Mouse (Mus musculus): ENCODE measurements around the gene Tesc. TPM values are rescaled to one million over a fixed set of nuclear protein-coding genes. Genes with fewer than 3 reads are reported as not detected.

Gene Tesc
- polyA plus RNA-seq, 1 experiment, result 48.4 TPM

- no peaks in the 10 kb centered on the region for H3K36me3 ChIP-seq (ENCODE audit: control insufficient read depth, insufficient read depth, low read length)
- no peak for TF ChIP-seq POLR2A (IDR thresholded peaks at IDR 0.05; ENCODE audit: control insufficient read depth, extremely low read depth, insufficient read depth, low read length, poor library complexity)
- no peak for TF ChIP-seq CTCF (IDR thresholded peaks at IDR 0.05; ENCODE audit: borderline replicate concordance, control insufficient read depth, extremely low read depth, insufficient read depth, low read length, poor library complexity)
Measured at GRCm38 (mm10) chr5:118035786-118036185, 8.2 kb downstream of the Tesc start.

GRCm38 (mm10) chr5:118036888-118037797 is 9.6 kb downstream of the Tesc start:
- no peak for TF ChIP-seq POLR2A (IDR thresholded peaks at IDR 0.05; ENCODE audit: control insufficient read depth, extremely low read depth, insufficient read depth, low read length, poor library complexity)
- peak; percentile 48; the same call in 1 of the 2 replicates for TF ChIP-seq CTCF (IDR thresholded peaks at IDR 0.05; ENCODE audit: borderline replicate concordance, control insufficient read depth, extremely low read depth, insufficient read depth, low read length, poor library complexity)
- 0 out of 2 replicates have a peak overlapping the region, but pooled peaks have one; percentile 1 for H3K4me3 ChIP-seq (ENCODE audit: control insufficient read depth, insufficient read depth, low read length)

More at GRCm38 (mm10) chr5:118035786-118036185, 8.2 kb downstream of the Tesc start:
- Histone ChIP-seq H3K27ac (ENCODE audit: control insufficient read depth, insufficient read depth, low read length) (no peak overlapping the region), H3K4me3 (ENCODE audit: control insufficient read depth, insufficient read depth, low read length) (no peak overlapping the region), H3K27me3 (ENCODE audit: control insufficient read depth, insufficient read depth, low read length) (no peaks in the 10 kb centered on the region), H3K4me1 (replicated peaks; ENCODE audit: control insufficient read depth, insufficient read depth, low read length) (peaks cover 49% of the 10 kb centered on the region)
- no peak for DNase-seq
- WGBS, result 78% methylated on average over 3 of the region's 3 CpGs

GRCm38 (mm10) chr5:118037798-118038484 is 10.4 kb downstream of the Tesc start:
- WGBS, result 22% methylated on average over 10 of the region's 10 CpGs
- no peaks in the 10 kb centered on the region for H3K27me3 ChIP-seq (ENCODE audit: control insufficient read depth, insufficient read depth, low read length)
- TF ChIP-seq CTCF (IDR thresholded peaks at IDR 0.05; ENCODE audit: borderline replicate concordance, control insufficient read depth, extremely low read depth, insufficient read depth, low read length, poor library complexity) (0 out of 2 replicates have a peak, but pooled peaks have one; percentile 34), POLR2A (IDR thresholded peaks at IDR 0.05; ENCODE audit: control insufficient read depth, extremely low read depth, insufficient read depth, low read length, poor library complexity) (no peak)
- no peak overlapping the region for H3K4me3 ChIP-seq (ENCODE audit: control insufficient read depth, insufficient read depth, low read length)
- peaks cover 43% of the 10 kb centered on the region for H3K4me1 ChIP-seq (replicated peaks; ENCODE audit: control insufficient read depth, insufficient read depth, low read length)
- peak; percentile 55 for DNase-seq
- peak overlapping the region; percentile 39 for H3K27ac ChIP-seq (ENCODE audit: control insufficient read depth, insufficient read depth, low read length)
- H3K36me3 ChIP-seq (ENCODE audit: control insufficient read depth, insufficient read depth, low read length), result no peaks in the 10 kb centered on the region

More at GRCm38 (mm10) chr5:118036888-118037797, 9.6 kb downstream of the Tesc start:
- Histone ChIP-seq H3K4me1 (replicated peaks; ENCODE audit: control insufficient read depth, insufficient read depth, low read length) (peaks cover 43% of the 10 kb centered on the region), H3K36me3 (ENCODE audit: control insufficient read depth, insufficient read depth, low read length) (no peaks in the 10 kb centered on the region), H3K27me3 (ENCODE audit: control insufficient read depth, insufficient read depth, low read length) (no peaks in the 10 kb centered on the region), H3K27ac (ENCODE audit: control insufficient read depth, insufficient read depth, low read length) (peak overlapping the region; percentile 30; the same call in 1 of the 2 replicates)
- DNase-seq, result peak; percentile 77
- WGBS, result 25% methylated on average over 25 of the region's 25 CpGs

GRCm38 (mm10) chr5:118039241-118039668 is 11.7 kb downstream of the Tesc start:
- H3K36me3 ChIP-seq (ENCODE audit: control insufficient read depth, insufficient read depth, low read length), result no peaks in the 10 kb centered on the region
- no peaks in the 10 kb centered on the region for H3K27me3 ChIP-seq (ENCODE audit: control insufficient read depth, insufficient read depth, low read length)
- peaks cover 32% of the 10 kb centered on the region for H3K4me1 ChIP-seq (replicated peaks; ENCODE audit: control insufficient read depth, insufficient read depth, low read length)
- WGBS, result 90% methylated on average over 12 of the region's 12 CpGs
- TF ChIP-seq POLR2A (IDR thresholded peaks at IDR 0.05; ENCODE audit: control insufficient read depth, extremely low read depth, insufficient read depth, low read length, poor library complexity) (no peak), CTCF (IDR thresholded peaks at IDR 0.05; ENCODE audit: borderline replicate concordance, control insufficient read depth, extremely low read depth, insufficient read depth, low read length, poor library complexity) (no peak)
- H3K27ac ChIP-seq (ENCODE audit: control insufficient read depth, insufficient read depth, low read length), result no peak overlapping the region
- no peak overlapping the region for H3K4me3 ChIP-seq (ENCODE audit: control insufficient read depth, insufficient read depth, low read length)
- DNase-seq, result no peak

- WGBS, result 94% methylated on average over 6 of the region's 6 CpGs
- TF ChIP-seq CTCF (IDR thresholded peaks at IDR 0.05; ENCODE audit: borderline replicate concordance, control insufficient read depth, extremely low read depth, insufficient read depth, low read length, poor library complexity), result no peak
- TF ChIP-seq POLR2A (IDR thresholded peaks at IDR 0.05; ENCODE audit: control insufficient read depth, extremely low read depth, insufficient read depth, low read length, poor library complexity), result no peak
- Histone ChIP-seq H3K36me3 (ENCODE audit: control insufficient read depth, insufficient read depth, low read length) (no peaks in the 10 kb centered on the region), H3K4me1 (replicated peaks; ENCODE audit: control insufficient read depth, insufficient read depth, low read length) (peaks cover 27% of the 10 kb centered on the region), H3K27me3 (ENCODE audit: control insufficient read depth, insufficient read depth, low read length) (no peaks in the 10 kb centered on the region), H3K27ac (ENCODE audit: control insufficient read depth, insufficient read depth, low read length) (no peak overlapping the region), H3K4me3 (ENCODE audit: control insufficient read depth, insufficient read depth, low read length) (no peak overlapping the region)
- no peak for DNase-seq
Measured at GRCm38 (mm10) chr5:118042599-118042998, 15.1 kb downstream of the Tesc start.

- H3K27me3 ChIP-seq (ENCODE audit: control insufficient read depth, insufficient read depth, low read length), result no peaks in the 10 kb centered on the region
- H3K4me3 ChIP-seq (ENCODE audit: control insufficient read depth, insufficient read depth, low read length), result no peak overlapping the region
- H3K36me3 ChIP-seq (ENCODE audit: control insufficient read depth, insufficient read depth, low read length), result no peaks in the 10 kb centered on the region
- TF ChIP-seq POLR2A (IDR thresholded peaks at IDR 0.05; ENCODE audit: control insufficient read depth, extremely low read depth, insufficient read depth, low read length, poor library complexity) (no peak), CTCF (IDR thresholded peaks at IDR 0.05; ENCODE audit: borderline replicate concordance, control insufficient read depth, extremely low read depth, insufficient read depth, low read length, poor library complexity) (no peak)
- no peak for DNase-seq
- no peak overlapping the region for H3K27ac ChIP-seq (ENCODE audit: control insufficient read depth, insufficient read depth, low read length)
- peaks cover 29% of the 10 kb centered on the region for H3K4me1 ChIP-seq (replicated peaks; ENCODE audit: control insufficient read depth, insufficient read depth, low read length)
- 96% methylated on average over 4 of the region's 4 CpGs for WGBS
Measured at GRCm38 (mm10) chr5:118043761-118044160, 16.2 kb downstream of the Tesc start.
